Mouse (Mus musculus): ENCODE results near the gene Setd1b. TPM values are rescaled to one million over a fixed set of nuclear protein-coding genes. Genes with fewer than 3 reads are reported as not detected.

Setd1b gene
- polyA plus RNA-seq, 1 experiment = 28.2 TPM

DNA sequence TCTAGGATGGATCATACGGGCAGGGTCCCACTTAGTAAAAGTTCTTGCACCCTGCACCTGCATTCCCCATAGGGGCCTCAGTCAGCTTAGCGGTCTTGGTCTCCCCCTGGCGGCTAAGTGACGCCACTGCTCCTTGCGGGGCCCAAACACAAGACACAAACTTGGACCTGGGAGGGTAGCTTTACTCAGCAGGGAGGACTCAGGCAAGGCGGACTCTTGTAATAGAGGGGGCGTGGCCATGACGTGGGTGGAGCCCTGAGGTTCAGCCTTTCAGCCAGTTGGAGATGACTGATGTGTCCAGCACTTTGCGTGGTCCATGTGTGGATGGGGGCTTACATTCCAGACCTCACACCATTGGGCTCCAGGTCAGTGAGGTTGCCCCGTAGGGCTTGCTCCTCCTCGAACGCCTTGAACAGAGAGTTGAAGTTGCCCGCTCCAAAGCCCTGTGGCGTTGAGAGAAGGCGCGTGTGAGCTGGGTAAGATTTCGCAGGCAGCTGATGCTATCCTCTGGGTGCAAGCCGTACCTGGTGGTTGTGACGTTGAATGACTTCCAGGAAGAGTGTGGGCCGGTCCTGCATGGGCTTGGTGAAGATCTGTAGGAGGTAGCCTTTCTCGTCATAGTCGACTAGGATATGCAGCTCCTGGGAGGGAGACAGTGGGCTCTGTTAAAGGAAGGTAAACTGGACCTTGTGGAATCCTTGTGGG, 29.8 kb downstream of the Setd1b start:
- H3K27ac ChIP-seq (ENCODE audit: insufficient read depth, low read depth, low read length) = no peak overlapping the region
- H3K4me3 ChIP-seq (ENCODE audit: insufficient read depth, low read length) = no peak overlapping the region
- TF ChIP-seq CTCF (IDR thresholded peaks at IDR 0.05; ENCODE audit: low read depth, low read length) (peak; percentile 93), POLR2A (IDR thresholded peaks at IDR 0.05; ENCODE audit: borderline replicate concordance, low read depth, low read length) (no peak)
- H3K4me1 ChIP-seq (ENCODE audit: control insufficient read depth, insufficient read depth, low read length) = no peaks in the 10 kb centered on the region

DNA sequence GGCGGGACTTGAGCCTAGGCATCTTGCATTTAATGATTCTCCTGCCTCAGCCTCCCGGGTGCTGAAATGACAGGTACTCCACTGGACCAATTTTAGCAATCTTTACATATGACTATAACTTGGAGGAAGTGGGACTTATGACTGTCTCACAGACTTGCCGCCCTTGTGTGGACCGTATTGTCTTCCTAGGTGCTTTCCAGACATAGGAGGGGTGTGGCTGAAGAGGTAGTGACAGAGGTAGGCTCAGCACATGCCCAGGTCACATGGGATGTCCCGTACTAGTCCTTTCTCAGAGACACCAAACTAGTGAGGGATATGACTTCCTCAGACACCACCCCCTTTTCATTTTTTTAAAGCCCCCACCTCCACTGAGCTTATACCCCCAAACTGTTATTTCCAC, 36.8 kb downstream of the Setd1b start:
- no peak for TF ChIP-seq POLR2A (IDR thresholded peaks at IDR 0.05; ENCODE audit: borderline replicate concordance, low read depth, low read length)
- no peak for TF ChIP-seq CTCF (IDR thresholded peaks at IDR 0.05; ENCODE audit: low read depth, low read length)
- H3K27ac ChIP-seq (ENCODE audit: insufficient read depth, low read depth, low read length) = no peak overlapping the region
- no peak overlapping the region for H3K4me3 ChIP-seq (ENCODE audit: insufficient read depth, low read length)
- H3K4me1 ChIP-seq (ENCODE audit: control insufficient read depth, insufficient read depth, low read length) = no peaks in the 10 kb centered on the region

DNA sequence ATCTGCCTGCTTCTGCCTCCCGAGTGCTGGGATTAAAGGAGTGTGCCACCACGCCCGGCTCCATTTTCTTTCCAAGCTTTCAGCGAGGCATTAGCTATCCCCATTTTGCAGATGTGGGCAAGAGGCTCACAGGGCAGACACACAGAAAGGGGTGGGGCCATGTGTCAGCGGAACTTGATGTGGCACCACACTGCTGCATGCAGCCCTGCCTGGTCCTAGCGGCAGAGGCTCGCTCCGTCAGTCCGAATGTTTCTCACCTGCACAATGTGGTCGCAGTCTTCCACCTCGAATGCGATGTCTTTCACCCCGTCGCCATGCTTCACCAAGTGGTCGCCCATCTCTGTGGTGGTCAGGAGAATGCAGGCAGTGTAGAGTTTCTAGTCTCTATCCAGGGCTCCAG, 38.4 kb downstream of the Setd1b start:
- H3K4me1 ChIP-seq (ENCODE audit: control insufficient read depth, insufficient read depth, low read length) = no peaks in the 10 kb centered on the region
- no peak overlapping the region for H3K27ac ChIP-seq (ENCODE audit: insufficient read depth, low read depth, low read length)
- no peak overlapping the region for H3K4me3 ChIP-seq (ENCODE audit: insufficient read depth, low read length)
- TF ChIP-seq CTCF (IDR thresholded peaks at IDR 0.05; ENCODE audit: low read depth, low read length) (no peak), POLR2A (IDR thresholded peaks at IDR 0.05; ENCODE audit: borderline replicate concordance, low read depth, low read length) (no peak)

DNA sequence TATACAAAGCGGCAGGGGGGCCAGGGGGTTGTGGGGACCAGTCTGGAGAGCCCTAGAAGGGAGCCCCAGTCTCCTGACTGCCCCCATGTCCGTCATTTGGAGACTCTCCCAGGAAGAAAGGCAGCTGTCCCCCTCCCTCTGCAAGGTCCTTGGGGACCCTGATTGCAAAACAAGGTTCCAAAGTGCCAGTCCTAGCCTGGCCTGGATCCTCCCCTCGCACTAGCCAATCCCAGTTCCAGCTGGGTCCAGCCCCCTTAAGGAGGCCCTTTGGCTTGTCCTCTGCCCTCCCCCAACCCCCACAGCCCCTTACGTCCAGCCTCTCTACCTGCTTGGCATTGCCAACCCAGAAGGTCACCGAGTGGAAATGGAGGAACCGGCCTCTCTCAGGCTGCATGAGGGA, 39.5 kb downstream of the Setd1b start:
- no peaks in the 10 kb centered on the region for H3K4me1 ChIP-seq (ENCODE audit: control insufficient read depth, insufficient read depth, low read length)
- no peak for TF ChIP-seq CTCF (IDR thresholded peaks at IDR 0.05; ENCODE audit: low read depth, low read length)
- no peak for TF ChIP-seq POLR2A (IDR thresholded peaks at IDR 0.05; ENCODE audit: borderline replicate concordance, low read depth, low read length)
- no peak overlapping the region for H3K27ac ChIP-seq (ENCODE audit: insufficient read depth, low read depth, low read length)
- H3K4me3 ChIP-seq (ENCODE audit: insufficient read depth, low read length) = no peak overlapping the region

DNA sequence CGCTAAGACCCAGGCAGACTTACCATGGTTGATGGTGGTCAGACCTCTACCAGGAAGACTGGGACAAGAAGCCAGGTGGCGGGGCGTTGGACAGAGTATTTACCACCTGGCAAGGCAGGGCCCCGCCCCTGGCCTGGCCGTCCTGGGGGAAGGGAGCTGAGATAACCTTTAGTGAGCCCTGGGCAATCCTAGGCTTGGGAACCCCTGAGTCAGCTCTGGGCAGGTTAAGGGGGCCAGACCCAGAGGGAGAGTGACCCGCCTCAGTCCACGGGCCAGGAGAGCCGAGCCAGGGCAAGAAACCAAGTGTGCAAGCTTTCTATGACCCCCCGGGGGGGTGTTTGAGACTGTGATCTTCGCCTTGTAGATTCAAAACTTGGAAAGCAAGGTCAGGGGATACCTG, 40.7 kb downstream of the Setd1b start, which contains the start of gene Hpd:
Hpd (minus strand) TSS at position 77 of the 400 bp plus-strand sequence.
- no peak for TF ChIP-seq POLR2A (IDR thresholded peaks at IDR 0.05; ENCODE audit: borderline replicate concordance, low read depth, low read length)
- no peak for TF ChIP-seq CTCF (IDR thresholded peaks at IDR 0.05; ENCODE audit: low read depth, low read length)
- no peak within 1 kb of the TSS for H3K4me3 ChIP-seq (ENCODE audit: insufficient read depth, low read length)
- no peaks in the 10 kb centered on the region for H3K4me1 ChIP-seq (ENCODE audit: control insufficient read depth, insufficient read depth, low read length)
- no peak within 1 kb of the TSS for H3K27ac ChIP-seq (ENCODE audit: insufficient read depth, low read depth, low read length)

DNA sequence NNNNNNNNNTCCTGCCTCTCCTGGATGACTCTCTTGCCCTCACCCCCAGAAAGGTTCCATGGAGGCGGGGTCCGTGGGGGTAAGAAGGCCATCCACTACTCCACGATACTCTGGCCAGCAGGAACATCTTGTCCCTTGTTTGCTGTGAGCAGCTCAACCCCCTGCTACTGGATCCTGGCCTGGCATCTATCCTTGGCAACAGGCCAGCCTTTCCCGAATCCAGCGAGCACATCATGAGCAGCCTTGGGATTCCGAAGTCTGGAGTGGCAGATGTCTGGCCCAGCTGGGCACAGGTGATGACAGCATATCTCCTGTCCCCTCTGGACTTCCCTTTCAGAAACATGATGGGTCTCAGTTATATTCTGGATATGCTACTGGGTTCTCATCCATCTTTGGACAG, 44.0 kb downstream of the Setd1b start:
- Histone ChIP-seq H3K4me1 (ENCODE audit: control insufficient read depth, insufficient read depth, low read length) (no peaks in the 10 kb centered on the region), H3K27ac (ENCODE audit: insufficient read depth, low read depth, low read length) (no peak overlapping the region), H3K4me3 (ENCODE audit: insufficient read depth, low read length) (no peak overlapping the region)
- TF ChIP-seq CTCF (IDR thresholded peaks at IDR 0.05; ENCODE audit: low read depth, low read length) (no peak), POLR2A (IDR thresholded peaks at IDR 0.05; ENCODE audit: borderline replicate concordance, low read depth, low read length) (no peak)

DNA sequence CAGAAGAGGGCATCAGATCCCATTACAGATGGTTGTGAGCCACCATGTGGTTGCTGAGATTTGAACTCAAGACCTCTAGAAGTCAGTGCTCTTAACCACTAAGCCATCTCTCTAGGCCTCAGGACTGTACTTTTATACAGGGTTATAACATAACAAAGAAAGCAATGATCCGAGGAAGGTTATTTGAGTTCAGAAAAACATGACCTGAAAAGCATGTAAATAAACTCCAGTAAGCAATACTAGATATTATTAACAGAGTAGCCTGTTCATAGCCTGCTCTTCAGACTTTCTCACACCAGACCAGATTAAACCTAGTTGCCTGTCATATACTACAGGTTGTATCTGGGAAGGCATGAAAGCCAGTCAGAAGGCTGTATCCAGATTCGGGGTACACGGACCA, 45.3 kb downstream of the Setd1b start:
- Histone ChIP-seq H3K4me1 (ENCODE audit: control insufficient read depth, insufficient read depth, low read length) (no peaks in the 10 kb centered on the region), H3K27ac (ENCODE audit: insufficient read depth, low read depth, low read length) (no peak overlapping the region), H3K4me3 (ENCODE audit: insufficient read depth, low read length) (no peak overlapping the region)
- TF ChIP-seq POLR2A (IDR thresholded peaks at IDR 0.05; ENCODE audit: borderline replicate concordance, low read depth, low read length) = no peak
- TF ChIP-seq CTCF (IDR thresholded peaks at IDR 0.05; ENCODE audit: low read depth, low read length) = no peak

DNA sequence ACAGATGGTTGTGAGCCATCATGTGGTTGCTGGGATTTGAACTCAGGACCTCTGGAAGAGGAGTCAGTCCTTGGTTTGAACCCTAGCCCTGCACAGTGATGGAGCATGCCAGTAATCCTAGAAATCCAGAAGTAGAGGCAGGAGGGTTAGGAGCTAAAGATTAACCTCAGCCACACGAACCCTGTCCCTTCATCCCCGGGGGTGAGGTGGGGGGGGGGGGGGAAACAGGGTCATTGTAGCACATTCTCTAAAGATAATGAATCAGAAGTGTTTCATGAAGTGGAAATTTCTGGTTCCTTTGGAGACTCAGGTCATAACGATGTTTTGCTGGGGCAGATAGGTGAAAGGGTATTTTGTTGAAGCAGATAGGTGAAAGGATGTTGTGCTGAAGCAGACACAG, 48.9 kb downstream of the Setd1b start:
- H3K27ac ChIP-seq (ENCODE audit: insufficient read depth, low read depth, low read length) = no peak overlapping the region
- H3K4me3 ChIP-seq (ENCODE audit: insufficient read depth, low read length) = no peak overlapping the region
- TF ChIP-seq POLR2A (IDR thresholded peaks at IDR 0.05; ENCODE audit: borderline replicate concordance, low read depth, low read length) = no peak
- TF ChIP-seq CTCF (IDR thresholded peaks at IDR 0.05; ENCODE audit: low read depth, low read length) = no peak
- no peaks in the 10 kb centered on the region for H3K4me1 ChIP-seq (ENCODE audit: control insufficient read depth, insufficient read depth, low read length)

DNA sequence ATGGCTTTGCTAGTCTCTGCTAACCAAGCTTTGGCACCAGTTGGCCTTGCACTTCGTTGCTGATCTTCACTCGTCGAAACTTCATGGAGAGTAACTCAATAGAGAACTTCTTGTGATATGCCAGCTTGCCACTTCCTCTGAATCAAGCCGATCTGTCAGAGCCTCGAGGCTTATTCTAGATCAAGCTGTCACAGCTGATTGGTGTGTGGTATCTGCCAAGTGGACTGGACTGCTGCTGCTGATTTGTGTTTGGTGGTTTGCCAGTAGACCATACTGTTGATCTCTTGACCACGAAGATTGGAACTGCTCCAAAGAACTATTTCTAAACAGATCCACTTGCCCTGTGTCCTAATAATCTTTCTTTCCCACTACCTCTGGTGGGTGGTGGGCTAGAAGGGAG, 49.4 kb downstream of the Setd1b start:
- Histone ChIP-seq H3K4me1 (ENCODE audit: control insufficient read depth, insufficient read depth, low read length) (no peaks in the 10 kb centered on the region), H3K27ac (ENCODE audit: insufficient read depth, low read depth, low read length) (no peak overlapping the region)
- TF ChIP-seq POLR2A (IDR thresholded peaks at IDR 0.05; ENCODE audit: borderline replicate concordance, low read depth, low read length) (no peak), CTCF (IDR thresholded peaks at IDR 0.05; ENCODE audit: low read depth, low read length) (no peak)

DNA sequence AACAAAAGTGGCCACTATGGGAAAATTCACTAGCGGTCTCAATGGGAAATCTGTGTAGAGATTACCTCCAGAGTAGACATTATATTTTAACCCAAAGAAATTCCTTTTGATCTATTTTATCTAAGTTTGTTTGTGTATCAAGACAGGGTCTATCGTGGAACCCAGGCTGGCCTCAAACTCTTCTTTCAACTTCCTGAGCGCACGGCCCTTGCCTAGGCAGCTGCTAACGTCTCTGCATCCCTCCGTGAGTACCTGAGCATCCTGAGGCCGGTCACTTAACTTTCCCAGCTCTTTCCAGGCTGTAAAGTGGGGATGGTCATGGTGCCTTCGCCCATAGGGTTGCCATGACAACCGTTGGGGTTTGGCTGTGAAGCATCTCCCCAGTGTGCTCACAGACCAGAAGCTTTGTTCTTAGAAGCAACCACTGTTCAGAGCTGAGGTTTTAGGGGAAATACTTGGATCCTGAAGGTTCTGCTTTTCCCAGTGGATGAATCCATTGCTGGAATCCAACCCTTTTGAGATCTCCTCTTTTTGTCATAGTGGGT, 50.7 kb downstream of the Setd1b start:
- Histone ChIP-seq H3K27ac (ENCODE audit: insufficient read depth, low read depth, low read length) (no peak overlapping the region), H3K4me1 (ENCODE audit: control insufficient read depth, insufficient read depth, low read length) (no peaks in the 10 kb centered on the region), H3K4me3 (ENCODE audit: insufficient read depth, low read length) (no peak overlapping the region)
- no peak for TF ChIP-seq CTCF (IDR thresholded peaks at IDR 0.05; ENCODE audit: low read depth, low read length)
- TF ChIP-seq POLR2A (IDR thresholded peaks at IDR 0.05; ENCODE audit: borderline replicate concordance, low read depth, low read length) = no peak

More for the DNA sequence above, 49.4 kb downstream of the Setd1b start:
- no peak overlapping the region for H3K4me3 ChIP-seq (ENCODE audit: insufficient read depth, low read length)
